Mouse (Mus musculus): Measurements from ENCODE around the gene Syt2. TPM values are rescaled to one million over a fixed set of nuclear protein-coding genes. Genes with fewer than 3 reads are reported as not detected.

The Syt2 gene
- polyA plus RNA-seq, 1 experiment from 2014 or later = 0.34 TPM

DNA sequence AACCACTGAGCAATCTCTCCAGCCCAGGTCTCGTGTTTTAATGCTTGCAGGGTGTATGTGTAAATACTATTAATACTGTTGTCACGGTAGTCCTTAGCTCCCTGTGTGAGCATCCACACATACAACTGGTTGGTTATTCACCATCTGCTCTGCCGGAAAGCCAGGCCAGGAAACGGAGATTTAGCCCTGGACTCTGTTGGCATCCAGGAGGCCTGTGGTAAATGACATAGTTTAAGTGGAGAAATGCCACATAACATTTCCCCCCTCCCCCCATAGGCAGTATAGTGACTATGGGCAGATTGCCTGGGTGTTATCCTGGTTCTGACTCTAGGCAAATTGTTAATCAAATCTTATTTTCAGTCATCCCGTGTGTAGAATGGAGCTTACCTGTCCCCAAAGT lies 4.3 kb downstream of the Syt2 start:
- Histone ChIP-seq H3K4me3 (replicated peaks) (no peak overlapping the region), H3K27me3 (peaks cover 65% of the 10 kb centered on the region), H3K9ac (replicated peaks) (no peak overlapping the region), H3K9me3 (no peaks in the 10 kb centered on the region), H3K4me2 (no peak overlapping the region), H3K27ac (no peak overlapping the region), H3K36me3 (no peaks in the 10 kb centered on the region), H3K4me1 (replicated peaks) (peaks cover 40% of the 10 kb centered on the region)
- 80% methylated on average over 5 of the region's 5 CpGs for WGBS
- ATAC-seq (ENCODE audit: insufficient number of reproducible peaks, insufficient read depth, low FRiP score, low TSS enrichment, low read depth) = no peak

DNA sequence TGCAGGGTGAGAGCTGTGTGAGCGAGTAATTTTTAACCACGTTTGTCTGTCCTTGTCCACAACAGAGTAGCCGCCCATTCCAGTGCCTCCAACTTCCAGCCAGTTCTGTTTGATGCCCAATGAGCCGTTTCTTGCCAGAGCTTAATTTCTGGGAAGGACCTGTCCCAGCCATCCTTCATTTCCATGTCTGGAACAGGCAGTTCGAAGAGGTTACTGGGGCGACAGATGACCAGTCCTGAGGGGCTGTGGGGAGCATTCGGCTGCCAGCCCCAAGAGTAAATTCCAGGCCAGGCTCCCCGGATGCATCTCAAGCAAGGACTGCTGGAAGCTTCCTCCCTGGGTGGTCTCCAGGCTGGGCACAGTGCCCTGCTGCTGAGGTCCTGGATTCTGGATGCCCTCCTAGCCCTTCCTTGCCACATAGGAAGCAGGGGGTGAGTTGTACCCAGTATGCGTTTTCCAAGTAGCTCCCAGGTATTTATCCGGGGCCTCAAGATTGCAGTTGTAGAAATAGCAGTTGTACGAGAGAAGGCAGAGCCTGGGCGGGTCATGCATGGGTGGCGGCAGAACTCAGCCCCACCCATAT lies 4.9 kb downstream of the Syt2 start:
- peak overlapping the region; percentile 4; the same call in 1 of the 2 replicates for H3K4me2 ChIP-seq
- ATAC-seq (ENCODE audit: insufficient number of reproducible peaks, insufficient read depth, low FRiP score, low TSS enrichment, low read depth) = no peak
- 55% methylated on average over 13 of the region's 13 CpGs for WGBS

DNA sequence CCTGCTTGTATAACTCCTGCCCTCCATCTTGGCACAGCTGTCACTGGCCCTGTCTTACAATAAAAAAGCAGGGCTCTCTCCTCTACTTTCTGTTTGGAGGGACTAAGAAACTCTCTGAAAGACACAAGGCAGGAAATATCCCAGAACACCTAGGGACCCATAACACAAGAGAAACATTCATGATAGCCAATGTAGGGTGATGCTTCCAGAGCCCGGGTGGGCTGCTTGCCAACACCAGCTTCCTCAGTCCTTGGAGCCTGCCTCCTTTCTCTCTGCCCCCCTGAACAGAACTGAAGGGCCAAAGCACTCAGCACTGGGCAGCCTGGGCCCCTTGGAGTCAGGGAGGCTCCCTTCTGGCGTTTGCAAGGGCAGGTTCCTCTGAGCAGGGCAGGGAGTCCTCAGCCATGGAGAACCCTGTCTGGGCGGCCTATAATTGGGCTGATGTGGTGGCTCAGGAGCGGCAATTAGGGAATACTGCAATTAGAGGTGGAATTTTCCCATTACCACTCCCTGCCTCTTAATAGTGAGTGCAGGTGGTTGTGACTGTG lies 5.4 kb downstream of the Syt2 start:
- Histone ChIP-seq H3K4me2 (peak overlapping the region; percentile 4; the same call in 1 of the 2 replicates), H3K27me3 (peaks cover 54% of the 10 kb centered on the region), H3K36me3 (no peaks in the 10 kb centered on the region), H3K4me3 (replicated peaks) (no peak overlapping the region), H3K4me1 (replicated peaks) (peaks cover 30% of the 10 kb centered on the region), H3K27ac (peak overlapping the region; percentile 37; the same call in 1 of the 2 replicates), H3K9me3 (no peaks in the 10 kb centered on the region), H3K9ac (replicated peaks) (no peak overlapping the region)
- ATAC-seq (ENCODE audit: insufficient number of reproducible peaks, insufficient read depth, low FRiP score, low TSS enrichment, low read depth) = 0 out of 2 replicates have a peak, but pooled peaks have one; percentile 64
- WGBS = 18% methylated on average over 4 of the region's 4 CpGs

More for the DNA sequence above, 4.9 kb downstream of the Syt2 start:
- Histone ChIP-seq H3K4me1 (replicated peaks) (peaks cover 36% of the 10 kb centered on the region), H3K27ac (peak overlapping the region; percentile 37; the same call in 1 of the 2 replicates), H3K9ac (replicated peaks) (no peak overlapping the region), H3K36me3 (no peaks in the 10 kb centered on the region), H3K9me3 (no peaks in the 10 kb centered on the region), H3K4me3 (replicated peaks) (no peak overlapping the region), H3K27me3 (peaks cover 60% of the 10 kb centered on the region)

DNA sequence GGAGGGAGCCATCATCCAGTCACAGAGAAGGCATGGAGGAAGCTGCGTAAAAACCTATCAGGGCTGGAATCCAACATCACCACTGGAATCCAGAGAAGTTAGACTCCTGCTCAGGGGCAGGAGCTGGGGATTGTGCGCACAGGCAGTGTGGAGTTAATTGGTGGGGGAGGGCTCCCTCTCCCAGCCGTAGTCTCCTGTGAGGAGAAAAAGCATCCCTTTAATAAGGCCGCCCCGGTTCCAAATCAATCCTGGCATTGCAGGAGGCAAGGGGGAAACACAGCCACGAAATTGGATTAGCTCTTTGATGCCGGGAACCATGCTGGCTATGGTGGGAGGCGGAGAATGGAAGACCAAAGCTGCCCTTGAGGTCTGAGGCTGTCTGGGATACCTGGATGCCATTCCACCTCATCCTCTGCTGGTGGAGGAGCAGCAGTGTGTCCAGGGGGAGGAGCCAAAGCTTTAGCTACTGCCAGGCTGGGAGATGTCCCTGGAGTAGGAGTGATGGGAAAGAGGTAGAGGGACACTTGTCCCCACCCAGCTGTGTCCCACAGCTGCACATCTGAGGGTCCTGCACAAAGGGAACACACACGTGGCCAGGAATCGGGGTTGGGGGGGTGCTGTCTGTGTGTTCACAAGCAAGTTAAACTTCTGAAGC lies 7.3 kb downstream of the Syt2 start:
- peaks cover 25% of the 10 kb centered on the region for H3K4me1 ChIP-seq (replicated peaks)
- no peak overlapping the region for H3K4me2 ChIP-seq
- no peak overlapping the region for H3K4me3 ChIP-seq (replicated peaks)
- H3K27me3 ChIP-seq = peaks cover 36% of the 10 kb centered on the region
- no peak for ATAC-seq (ENCODE audit: insufficient number of reproducible peaks, insufficient read depth, low FRiP score, low TSS enrichment, low read depth)
- no peaks in the 10 kb centered on the region for H3K9me3 ChIP-seq
- no peak overlapping the region for H3K9ac ChIP-seq (replicated peaks)
- H3K27ac ChIP-seq = no peak overlapping the region
- 14% methylated on average over 10 of the region's 10 CpGs for WGBS
- no peaks in the 10 kb centered on the region for H3K36me3 ChIP-seq

- 81% methylated on average over 7 of the region's 7 CpGs for WGBS
- Histone ChIP-seq H3K4me3 (replicated peaks) (no peak overlapping the region), H3K9ac (replicated peaks) (no peak overlapping the region), H3K4me2 (no peak overlapping the region), H3K27ac (no peak overlapping the region), H3K9me3 (no peaks in the 10 kb centered on the region), H3K4me1 (replicated peaks) (0 out of 2 replicates have a peak, but pooled peaks cover 2% of the 10 kb centered on the region), H3K27me3 (peaks cover 5% of the 10 kb centered on the region; the same call in 1 of the 2 replicates), H3K36me3 (no peaks in the 10 kb centered on the region)
- ATAC-seq (ENCODE audit: insufficient number of reproducible peaks, insufficient read depth, low FRiP score, low TSS enrichment, low read depth) = no peak
Measured at GRCm38 (mm10) chr1:134658841-134659240, 12.4 kb downstream of the Syt2 start.

GRCm38 (mm10) chr1:134660163-134660562 lies 13.7 kb downstream of the Syt2 start:
- ATAC-seq (ENCODE audit: insufficient number of reproducible peaks, insufficient read depth, low FRiP score, low TSS enrichment, low read depth) = no peak
- no peaks in the 10 kb centered on the region for H3K9me3 ChIP-seq
- H3K27me3 ChIP-seq = no peaks in the 10 kb centered on the region; the same call in 1 of the 2 replicates
- no peak overlapping the region for H3K27ac ChIP-seq
- H3K4me3 ChIP-seq (replicated peaks) = no peak overlapping the region
- H3K4me1 ChIP-seq (replicated peaks) = no peaks in the 10 kb centered on the region
- no peak overlapping the region for H3K9ac ChIP-seq (replicated peaks)
- no peaks in the 10 kb centered on the region for H3K36me3 ChIP-seq
- no peak overlapping the region for H3K4me2 ChIP-seq
- WGBS = 47% methylated on average over 7 of the region's 7 CpGs

DNA sequence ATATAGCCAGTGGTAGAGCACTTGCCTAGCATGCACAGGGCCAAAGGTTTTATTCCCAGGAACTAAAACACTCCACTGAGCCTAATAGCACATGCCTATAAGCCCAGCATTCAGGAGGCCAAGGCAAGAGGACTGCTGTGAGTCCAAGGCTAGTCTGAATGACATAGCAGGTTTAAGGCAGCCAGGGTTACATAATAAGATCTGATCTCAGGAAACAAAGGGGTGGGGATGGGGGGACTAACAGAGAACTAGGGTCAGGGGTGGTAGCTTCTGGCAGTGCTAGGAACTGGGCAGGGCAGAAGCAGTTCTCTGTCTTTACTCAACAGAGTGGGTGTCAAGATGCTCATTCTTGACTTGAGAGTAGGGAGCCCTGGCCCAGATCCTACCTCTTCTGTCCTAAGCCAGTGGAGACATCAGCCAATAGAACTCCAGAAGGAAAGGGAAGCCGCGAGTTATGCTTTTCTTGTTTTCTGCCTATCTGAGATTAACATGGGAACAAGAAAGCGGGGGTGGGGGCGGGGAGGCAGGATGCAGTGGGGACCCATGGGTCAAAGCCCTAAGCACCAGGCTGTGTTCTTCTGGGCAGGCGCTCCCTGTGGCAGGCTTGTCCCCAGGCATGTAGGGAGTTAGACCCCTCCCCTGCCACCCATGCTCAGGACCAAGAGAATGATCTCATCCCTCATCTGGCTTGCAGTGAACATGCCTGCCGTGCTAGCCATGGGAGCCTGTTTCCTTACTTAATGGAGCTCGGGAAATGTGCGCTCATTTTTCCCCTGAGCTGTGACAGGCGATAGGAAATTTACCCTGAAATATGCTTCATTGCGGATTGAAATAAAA lies 25.0 kb downstream of the Syt2 start:
- no peak for ATAC-seq (ENCODE audit: insufficient number of reproducible peaks, insufficient read depth, low FRiP score, low TSS enrichment, low read depth)
- no peaks in the 10 kb centered on the region; the same call in 1 of the 2 replicates for H3K4me1 ChIP-seq (replicated peaks)
- no peak overlapping the region for H3K27ac ChIP-seq
- H3K4me2 ChIP-seq = no peak overlapping the region
- 84% methylated on average over 10 of the region's 10 CpGs for WGBS
- no peak overlapping the region for H3K9ac ChIP-seq (replicated peaks)
- H3K9me3 ChIP-seq = no peaks in the 10 kb centered on the region
- H3K36me3 ChIP-seq = no peaks in the 10 kb centered on the region
- H3K27me3 ChIP-seq = no peaks in the 10 kb centered on the region
- no peak overlapping the region for H3K4me3 ChIP-seq (replicated peaks)

GRCm38 (mm10) chr1:134674312-134674711 lies 27.8 kb downstream of the Syt2 start:
- H3K27me3 ChIP-seq = no peaks in the 10 kb centered on the region
- WGBS = 4% methylated on average over 1 of the region's 1 CpGs
- no peak overlapping the region for H3K27ac ChIP-seq
- H3K9ac ChIP-seq (replicated peaks) = no peak overlapping the region
- ATAC-seq (ENCODE audit: insufficient number of reproducible peaks, insufficient read depth, low FRiP score, low TSS enrichment, low read depth) = no peak
- H3K9me3 ChIP-seq = no peaks in the 10 kb centered on the region
- H3K36me3 ChIP-seq = no peaks in the 10 kb centered on the region
- H3K4me3 ChIP-seq (replicated peaks) = no peak overlapping the region
- no peaks in the 10 kb centered on the region; the same call in 1 of the 2 replicates for H3K4me1 ChIP-seq (replicated peaks)
- H3K4me2 ChIP-seq = no peak overlapping the region

- H3K27ac ChIP-seq = no peak overlapping the region
- ATAC-seq (ENCODE audit: insufficient number of reproducible peaks, insufficient read depth, low FRiP score, low TSS enrichment, low read depth) = no peak
- WGBS = 83% methylated on average over 4 of the region's 4 CpGs
- no peaks in the 10 kb centered on the region for H3K36me3 ChIP-seq
- no peaks in the 10 kb centered on the region for H3K9me3 ChIP-seq
- H3K4me3 ChIP-seq (replicated peaks) = no peak overlapping the region
- H3K9ac ChIP-seq (replicated peaks) = no peak overlapping the region
- H3K4me1 ChIP-seq (replicated peaks) = peaks cover 14% of the 10 kb centered on the region; the same call in 1 of the 2 replicates
- H3K4me2 ChIP-seq = no peak overlapping the region
- H3K27me3 ChIP-seq = no peaks in the 10 kb centered on the region
Measured at GRCm38 (mm10) chr1:134679445-134679844, 33.0 kb downstream of the Syt2 start.

DNA sequence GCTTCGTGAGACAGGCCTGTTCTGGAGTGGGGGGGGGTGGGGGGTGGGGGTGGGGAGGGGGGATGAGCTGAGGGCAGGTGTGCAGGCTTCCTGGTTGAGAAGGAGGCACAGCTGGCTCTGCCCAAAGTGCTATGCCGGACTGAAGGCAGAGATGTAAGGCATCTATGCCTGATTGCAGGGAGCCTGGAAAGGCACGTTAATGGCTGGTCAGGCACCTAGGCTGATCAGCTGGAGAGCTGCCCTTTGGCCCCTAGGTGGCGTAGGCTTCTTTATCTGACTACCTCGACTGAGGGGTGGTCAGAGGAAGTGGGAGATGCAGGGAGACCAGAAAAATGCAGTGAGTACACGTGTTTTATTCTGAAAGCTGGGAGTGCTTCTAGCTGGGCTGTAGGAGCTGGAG lies 34.1 kb downstream of the Syt2 start:
- WGBS = 11% methylated on average over 6 of the region's 6 CpGs
- H3K36me3 ChIP-seq = no peaks in the 10 kb centered on the region
- ATAC-seq (ENCODE audit: insufficient number of reproducible peaks, insufficient read depth, low FRiP score, low TSS enrichment, low read depth) = no peak
- H3K4me2 ChIP-seq = no peak overlapping the region
- H3K9ac ChIP-seq (replicated peaks) = no peak overlapping the region
- H3K4me1 ChIP-seq (replicated peaks) = peaks cover 14% of the 10 kb centered on the region; the same call in 1 of the 2 replicates
- H3K4me3 ChIP-seq (replicated peaks) = no peak overlapping the region
- no peaks in the 10 kb centered on the region for H3K27me3 ChIP-seq
- H3K27ac ChIP-seq = no peak overlapping the region
- no peaks in the 10 kb centered on the region for H3K9me3 ChIP-seq

DNA sequence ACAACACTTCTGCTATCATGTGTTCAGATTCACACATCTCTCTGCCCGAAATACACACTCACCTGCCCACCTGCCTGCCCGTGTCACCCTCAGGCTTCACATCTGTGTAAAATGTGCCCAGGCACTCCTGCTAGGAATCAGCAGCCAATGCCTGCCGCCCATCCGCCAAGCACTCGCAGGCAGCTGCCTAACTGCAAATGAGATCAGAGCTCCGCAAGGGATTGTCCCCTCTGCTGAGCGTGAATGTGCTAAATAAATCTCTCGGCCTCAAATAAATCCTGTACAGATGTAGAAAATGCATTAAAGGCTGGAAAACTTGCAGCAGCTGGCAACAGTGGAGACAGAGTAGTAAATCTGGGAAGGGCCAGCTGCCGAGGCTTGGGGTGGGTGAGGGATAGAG lies 36.0 kb downstream of the Syt2 start:
- H3K27ac ChIP-seq = no peak overlapping the region
- H3K9me3 ChIP-seq = no peaks in the 10 kb centered on the region
- no peak overlapping the region for H3K4me2 ChIP-seq
- 27% methylated on average over 9 of the region's 9 CpGs for WGBS
- H3K9ac ChIP-seq (replicated peaks) = no peak overlapping the region
- no peaks in the 10 kb centered on the region for H3K27me3 ChIP-seq
- peaks cover 14% of the 10 kb centered on the region; the same call in 1 of the 2 replicates for H3K4me1 ChIP-seq (replicated peaks)
- no peaks in the 10 kb centered on the region for H3K36me3 ChIP-seq
- ATAC-seq (ENCODE audit: insufficient number of reproducible peaks, insufficient read depth, low FRiP score, low TSS enrichment, low read depth) = peak; percentile 15; the same call in 1 of the 2 replicates
- no peak overlapping the region for H3K4me3 ChIP-seq (replicated peaks)
